Mouse (Mus musculus): ENCODE results near the gene Tgif2.

DNA sequence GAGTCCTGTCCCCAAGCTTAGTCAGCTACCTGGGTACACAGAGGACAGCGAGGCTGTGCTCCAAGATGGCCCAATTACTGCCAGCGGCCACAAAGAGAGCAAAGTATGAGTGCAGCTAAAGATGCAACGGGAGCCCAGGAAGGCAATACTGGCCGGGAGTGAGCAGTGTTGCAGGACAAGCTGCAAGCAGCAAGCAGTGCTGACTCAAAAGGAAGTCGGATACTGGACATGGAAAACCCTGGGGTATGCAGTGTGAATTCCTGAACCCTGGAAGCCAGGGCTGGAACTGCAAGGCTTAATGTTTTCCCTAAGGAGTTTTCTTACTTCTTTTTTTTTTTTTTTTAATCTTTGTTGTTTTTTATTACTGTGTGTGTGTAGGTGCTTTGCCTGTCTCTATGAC, 28.3 kb upstream of the Tgif2 start:
- TF ChIP-seq CTCF (IDR thresholded peaks at IDR 0.05; ENCODE audit: low read depth, low read length) (no peak), POLR2A (IDR thresholded peaks at IDR 0.05; ENCODE audit: borderline replicate concordance, low read depth, low read length) (no peak)
